Mouse (Mus musculus): ENCODE measurements around the gene Olfr93. TPM values are rescaled to one million over a fixed set of nuclear protein-coding genes. Genes with fewer than 3 reads are reported as not detected.
"Not testable (repeated sequence)": the region's sequence is repeated elsewhere in the genome, so short reads cannot be mapped to it uniquely, and the experiment has no call there.

Olfr93 gene
- not detected for total RNA-seq (2022)

DNA sequence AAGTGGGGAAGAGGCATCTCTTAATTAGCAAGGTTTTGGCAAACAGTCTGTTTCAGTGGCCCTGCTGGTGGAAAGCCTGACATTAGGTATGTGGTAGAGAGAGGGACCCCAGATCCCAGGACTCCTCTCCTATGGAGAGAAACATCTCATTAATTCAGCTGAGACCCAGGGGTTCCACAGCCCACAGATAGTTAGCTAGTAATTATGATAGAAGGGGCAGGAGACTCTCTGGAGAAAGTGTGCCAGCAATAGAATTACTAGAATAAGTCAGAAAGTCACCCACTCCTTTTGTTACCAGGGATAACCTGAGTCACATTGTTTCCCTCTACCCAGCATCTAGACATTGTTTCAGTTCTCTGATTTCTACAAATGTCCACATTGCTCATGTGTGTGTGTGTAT is at the start of gene Olfr93:
Gene Olfr93 (minus strand): TSS at position 101 of the 400 bp plus-strand sequence.
- DNase-seq, result no peak

DNA sequence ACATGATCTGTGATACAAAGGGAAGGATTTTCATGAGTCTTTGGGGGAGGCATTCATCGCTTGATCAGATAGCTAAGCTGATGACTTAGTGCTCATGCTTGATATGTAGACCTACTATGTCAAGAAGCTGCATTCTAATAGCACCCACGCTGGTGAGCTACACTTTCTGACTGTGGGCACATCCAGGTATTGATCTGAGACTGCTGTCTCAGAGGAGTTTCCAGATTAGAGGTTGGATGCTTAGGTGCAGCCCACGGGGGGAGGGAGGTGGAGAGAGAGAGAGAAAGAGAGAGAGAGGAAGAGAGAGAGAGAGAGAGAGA is 42.6 kb upstream of the Olfr93 start:
- no peak for DNase-seq

DNA sequence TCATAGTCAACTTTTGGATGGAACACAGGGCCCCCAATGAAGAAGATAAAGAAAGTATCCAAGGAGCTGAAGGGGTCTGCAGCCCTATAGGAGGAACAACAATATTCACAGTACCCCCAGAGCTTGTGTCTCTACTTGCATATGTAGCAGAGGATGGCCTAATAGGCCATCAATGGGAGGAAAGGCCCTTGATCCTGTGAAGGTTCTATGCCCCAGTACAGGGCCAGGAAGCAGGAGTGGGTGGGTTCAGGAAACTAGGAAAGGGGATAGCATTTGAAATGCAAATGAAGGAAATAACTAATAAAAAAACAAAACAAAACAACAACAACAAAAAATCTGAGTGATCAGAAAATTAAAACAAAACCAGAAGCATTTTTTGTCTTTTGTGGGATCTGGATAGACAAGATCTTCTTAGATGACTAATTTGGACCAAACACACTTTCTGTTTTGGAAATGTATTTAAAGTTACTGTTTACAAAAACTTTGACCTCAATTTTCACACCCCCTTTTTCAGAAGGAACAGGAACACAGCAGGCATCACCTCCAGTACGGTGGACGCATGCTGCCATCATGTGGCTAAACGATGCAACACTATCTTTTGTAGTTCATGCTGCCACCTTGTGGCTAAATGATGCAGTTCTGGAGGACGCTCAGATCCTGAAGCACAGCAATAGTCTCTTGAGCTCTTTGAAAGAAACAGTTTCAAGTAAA is 42.1 kb upstream of the Olfr93 start:
- DNase-seq, result peak; percentile 57

DNA sequence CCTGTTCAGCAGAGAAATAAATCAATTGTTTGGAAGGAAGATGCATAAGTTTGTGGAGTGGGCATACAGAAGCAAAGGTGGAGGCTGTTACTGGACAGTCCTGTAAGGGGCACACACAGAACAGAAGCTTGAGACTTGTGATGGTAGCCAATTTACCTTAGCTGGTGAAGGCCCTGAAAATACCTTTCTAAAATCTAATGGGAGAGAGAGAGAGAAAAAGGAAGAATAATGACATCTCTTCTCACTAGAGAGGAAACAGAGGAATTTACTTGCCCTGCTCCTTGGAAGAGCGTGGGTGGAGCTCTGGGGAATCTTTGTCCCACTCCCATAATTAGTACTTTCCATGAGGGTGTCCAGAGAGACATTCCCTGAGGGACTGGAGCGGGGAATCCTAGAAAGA is 39.6 kb upstream of the Olfr93 start, which contains the start of gene Olfr94:
Gene Olfr94 (minus strand): TSS at position 101 of the 400 bp plus-strand sequence.
- no peak for DNase-seq

DNA sequence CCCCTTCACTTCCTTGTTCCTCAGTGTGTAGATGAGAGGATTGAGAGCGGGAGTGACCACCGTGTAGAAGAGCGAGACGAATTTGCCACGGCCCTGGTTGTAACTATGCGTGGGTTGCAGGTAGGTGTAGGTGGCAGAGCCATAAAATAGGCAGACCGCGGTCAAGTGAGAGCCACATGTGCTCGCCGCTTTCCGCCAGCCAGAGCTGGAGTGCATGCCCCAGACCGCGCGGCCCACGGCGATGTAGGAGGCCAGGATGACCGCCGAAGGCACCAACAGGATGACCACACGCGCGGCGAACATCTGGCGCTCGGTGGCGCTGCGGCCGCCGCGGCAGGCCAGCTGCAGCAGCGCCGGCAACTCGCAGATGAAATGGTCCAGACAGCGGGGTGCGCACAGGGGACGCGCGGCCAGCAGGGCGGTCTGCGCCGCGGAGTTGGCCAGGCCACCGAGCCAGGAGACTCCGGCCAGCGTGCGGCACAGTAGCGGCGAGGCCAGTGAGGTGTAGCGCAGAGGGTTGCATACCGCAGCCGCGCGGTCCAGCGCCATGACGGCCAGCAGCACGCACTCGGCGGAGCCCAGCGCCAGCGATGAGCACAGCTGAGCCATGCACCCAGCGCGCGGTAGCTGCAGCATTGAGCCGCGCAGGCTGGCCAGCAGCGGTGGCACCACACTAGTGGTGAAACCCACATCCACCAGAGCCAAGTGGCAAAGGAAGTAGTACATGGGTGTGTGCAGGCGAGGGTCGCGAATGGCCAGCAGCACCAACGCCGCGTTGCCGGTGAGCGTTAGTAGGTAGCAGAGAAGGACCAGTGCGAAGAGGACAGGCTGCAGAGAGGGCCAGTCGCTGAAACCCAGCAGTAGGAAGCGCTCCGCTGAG is 35.8 kb upstream of the Olfr93 start:
- DNase-seq, result no peak

DNA sequence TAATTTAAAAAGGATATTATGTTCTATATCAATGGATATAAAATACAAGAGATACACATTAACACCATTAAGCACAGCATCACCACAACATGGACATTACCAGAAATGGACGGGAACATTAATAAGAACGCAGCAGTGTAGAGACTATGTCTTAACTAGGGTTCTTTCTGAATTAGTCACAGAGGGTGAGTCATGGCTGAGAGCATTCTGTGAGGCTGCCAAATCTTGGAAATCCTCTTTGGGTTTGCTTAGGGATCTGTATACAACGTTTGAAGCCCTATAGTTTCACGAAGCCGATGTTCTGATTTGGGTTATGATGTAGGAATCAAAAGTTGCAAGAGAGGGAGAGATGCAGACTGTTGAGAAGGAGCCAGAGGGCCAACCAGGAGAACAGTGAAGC is 33.5 kb upstream of the Olfr93 start:
- DNase-seq, result no peak

DNA sequence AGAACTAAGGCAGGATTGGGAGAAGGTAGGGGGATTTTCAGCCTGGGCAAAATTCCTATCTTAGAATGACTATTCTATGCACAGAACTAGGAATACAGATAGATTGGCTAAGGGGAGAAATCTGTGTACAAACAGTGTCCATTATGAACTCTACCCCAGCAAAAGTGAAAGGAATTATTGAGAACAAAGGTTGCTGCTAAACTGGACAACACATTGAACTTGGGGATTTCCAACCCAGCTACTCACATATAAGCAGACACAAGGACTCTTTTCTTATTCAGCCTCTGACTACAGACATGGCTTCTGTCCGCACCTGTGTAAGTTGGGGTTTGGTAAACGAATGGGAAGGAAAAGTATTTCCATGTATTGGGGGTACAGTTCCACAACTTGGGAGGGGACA is 32.4 kb upstream of the Olfr93 start, which contains the start of gene Ubd:
Gene Ubd (plus strand): TSS at position 237 of the 400 bp plus-strand sequence.
- no peak for DNase-seq

DNA sequence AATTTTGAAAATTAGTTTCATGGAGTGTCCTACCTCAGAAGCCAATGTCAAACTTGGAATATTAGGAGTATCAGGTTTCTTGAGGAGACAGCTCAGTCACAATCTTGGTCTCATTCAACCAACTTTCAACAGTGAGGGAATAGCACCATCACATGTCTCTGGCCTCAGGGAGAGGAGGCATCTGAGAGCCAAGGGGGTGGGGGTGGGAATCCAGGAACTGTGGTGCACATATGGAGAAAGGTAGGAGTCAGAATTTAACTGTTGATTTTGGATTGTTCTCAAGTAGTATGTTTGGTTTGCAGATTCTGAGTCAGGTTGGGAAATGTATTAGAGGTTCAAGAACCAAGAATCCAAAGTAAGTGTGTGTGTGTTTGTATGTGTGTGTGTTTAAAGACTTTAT is 31.7 kb upstream of the Olfr93 start:
- DNase-seq, result no peak

DNA sequence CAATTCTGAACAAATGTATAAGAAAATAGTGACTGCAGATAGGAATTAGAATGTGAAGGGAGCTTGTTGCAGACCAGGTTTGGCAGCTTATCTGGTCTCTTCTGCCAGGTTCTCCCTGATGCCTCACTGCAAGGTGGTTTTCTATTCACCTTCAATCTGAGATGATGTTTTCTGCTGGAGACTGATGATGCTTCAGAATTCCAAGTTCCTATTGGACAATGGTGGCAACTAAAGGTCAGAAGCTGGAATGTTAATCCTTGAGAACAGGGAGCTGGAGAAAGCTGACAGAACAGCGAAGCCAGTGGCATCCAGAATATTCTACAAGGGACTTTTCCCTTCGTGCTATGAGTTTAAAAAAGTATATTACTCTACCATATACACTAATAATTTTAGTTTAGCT is 29.4 kb upstream of the Olfr93 start:
- DNase-seq, result peak; percentile 10

DNA sequence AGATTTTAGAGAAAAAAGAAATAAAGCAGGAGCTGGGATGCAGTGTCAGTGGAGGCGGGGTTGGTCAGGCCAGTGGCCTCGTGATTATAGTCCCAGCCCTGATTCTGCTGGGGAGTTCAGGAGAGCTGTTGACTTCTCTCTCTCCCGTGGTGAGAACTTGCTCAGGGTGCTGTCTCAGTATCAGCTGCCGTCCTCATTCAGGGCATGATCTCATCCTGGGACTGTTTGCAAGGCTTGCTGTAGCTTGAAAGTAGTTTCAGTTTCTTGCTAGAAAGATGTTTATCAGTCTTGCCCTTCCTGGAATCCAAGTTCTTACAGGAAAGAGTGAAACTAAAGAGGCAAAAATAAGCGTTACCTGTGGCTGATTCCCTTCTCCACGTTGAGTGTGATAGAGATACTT is 24.2 kb upstream of the Olfr93 start:
- no peak for DNase-seq

DNA sequence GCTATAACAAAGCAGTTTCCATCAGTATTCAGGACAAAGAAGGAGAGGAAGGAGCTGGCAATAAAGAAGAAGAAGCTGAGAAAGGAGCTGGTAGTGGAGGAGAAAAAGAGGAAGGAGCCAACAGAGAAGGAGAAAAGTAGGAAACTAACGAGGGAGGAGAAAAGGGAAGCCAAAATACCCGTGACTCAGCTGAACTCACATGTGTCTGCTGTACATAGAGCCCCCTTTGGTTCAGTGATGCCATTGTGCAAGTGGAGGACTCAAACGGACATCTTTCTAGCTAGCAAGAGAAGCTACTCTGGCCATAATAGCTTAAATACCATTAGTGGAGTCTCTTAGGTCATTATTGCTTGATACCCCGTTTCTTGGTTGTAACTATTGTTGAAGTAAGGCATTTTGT is 29.9 kb downstream of the Olfr93 start:
- DNase-seq, result not testable (repeated sequence)

DNA sequence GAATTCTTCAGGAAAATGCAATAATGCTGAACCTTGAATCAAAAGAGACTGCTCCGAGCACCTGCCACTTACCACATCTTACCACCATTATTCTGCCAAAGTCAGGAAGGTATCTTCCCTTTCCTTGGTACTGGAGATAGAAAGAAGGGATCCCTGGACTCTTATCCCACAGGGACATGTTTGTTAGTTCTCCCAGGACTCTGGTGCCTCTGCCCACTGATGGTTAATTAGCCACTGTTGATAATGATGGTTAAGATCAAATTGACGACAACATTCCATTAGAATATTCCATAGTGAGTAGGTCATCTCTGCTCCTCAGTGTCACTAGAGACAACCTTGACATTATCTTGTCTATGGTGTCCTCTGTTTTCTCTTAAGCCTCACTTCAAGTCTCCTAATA is 41.3 kb downstream of the Olfr93 start, which contains the start of gene Olfr92:
Gene Olfr92 (minus strand): TSS at position 101 of the 400 bp plus-strand sequence.
- no peak for DNase-seq

DNA sequence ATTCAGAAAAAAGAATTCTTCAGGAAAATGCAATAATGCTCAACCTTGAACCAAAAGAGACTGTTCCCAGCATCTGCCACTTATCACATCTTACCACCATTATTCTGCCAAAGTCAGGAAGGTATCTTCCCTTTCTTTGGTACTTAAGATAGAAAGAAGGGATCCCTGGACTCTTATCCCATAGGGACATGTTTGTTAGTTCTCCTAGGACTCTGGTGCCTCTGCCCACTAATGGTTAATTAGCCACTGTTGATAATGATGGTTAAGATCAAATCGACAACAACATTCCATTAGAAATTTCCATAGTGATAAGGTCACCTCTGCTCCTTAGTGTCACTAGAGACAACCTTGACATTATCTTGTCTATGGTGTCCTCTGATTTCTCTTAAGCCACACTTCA is 63.1 kb downstream of the Olfr93 start, which contains the start of gene Olfr91:
Gene Olfr91 (minus strand): TSS at position 101 of the 400 bp plus-strand sequence.
- no peak for DNase-seq

DNA sequence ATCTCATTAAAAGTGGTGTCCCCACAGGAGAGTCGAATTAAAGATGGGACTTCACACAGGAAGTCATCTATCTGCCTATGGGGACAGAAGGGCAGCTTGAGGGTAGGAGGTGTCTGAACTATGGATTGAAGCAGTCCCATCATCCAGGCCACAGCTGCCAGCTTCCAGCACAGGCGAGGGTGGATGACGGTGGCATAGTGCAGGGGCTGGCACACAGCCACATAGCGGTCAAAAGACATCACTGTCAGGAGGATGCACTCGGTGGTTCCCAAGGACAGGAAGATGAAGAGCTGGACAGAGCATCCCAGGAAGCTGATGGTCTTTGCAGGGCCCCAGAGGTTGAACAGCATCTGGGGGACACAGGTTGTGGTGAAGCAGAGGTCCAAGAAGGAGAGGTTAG is 68.0 kb downstream of the Olfr93 start:
- DNase-seq, result no peak

DNA sequence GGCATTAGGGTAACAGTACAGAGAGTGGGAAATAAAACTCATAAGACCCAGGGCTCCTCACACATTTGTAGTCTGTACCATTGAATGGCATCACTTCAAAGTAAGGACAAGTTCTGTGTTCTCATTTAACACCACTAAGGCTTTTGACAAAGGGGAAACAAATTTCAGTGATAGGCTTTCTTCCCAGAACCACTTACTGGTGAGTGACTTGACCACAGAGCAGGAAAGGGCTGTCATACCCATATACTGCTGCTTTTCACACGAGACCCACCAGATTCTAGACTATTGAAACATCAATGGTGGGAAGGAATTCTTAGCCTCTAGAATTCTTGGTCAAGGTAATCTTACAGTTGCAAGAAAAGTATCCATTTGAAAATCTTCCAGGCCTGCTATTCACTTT is 69.1 kb downstream of the Olfr93 start:
- DNase-seq, result no peak

Other genes starting within 250 kb of the Olfr93 start
- under 1 TPM in 3 of 4 experiments, not detected in 1; 0.15 to 0.51 (median 0.17) TPM for gene Rnf39, start 218.6 kb downstream of the Olfr93 start, total RNA-seq (2022)
- 100 to 1,000 TPM in 1 of 4 experiments, 10 to 100 TPM in 3; 74.5 to 104 (median 81.9) TPM for gene Ppp1r11, start 209.8 kb downstream of the Olfr93 start, total RNA-seq (2022)
- gene Znrd1, start 202.9 kb downstream of the Olfr93 start, total RNA-seq (2022), result 10 to 100 TPM; 39.0 to 48.4 (median 43.6) TPM
- 10 to 100 TPM; 10.8 to 13.1 (median 11.9) TPM for gene Znrd1as, start 202.9 kb downstream of the Olfr93 start, total RNA-seq (2022)
- gene 2410137M14Rik, start 180.3 kb downstream of the Olfr93 start, total RNA-seq (2022), result not detected
- gene H2-M5, start 172.0 kb downstream of the Olfr93 start, total RNA-seq (2022), result under 1 TPM in 1 of 4 experiments, not detected in 3; 0.14 TPM
- 1 to 10 TPM; 2.0 to 2.6 (median 2.3) TPM for gene Zfp57, start 160.3 kb downstream of the Olfr93 start, total RNA-seq (2022)
- not detected for gene Mog, start 138.1 kb downstream of the Olfr93 start, total RNA-seq (2022)
- gene Gabbr1, start 115.5 kb downstream of the Olfr93 start, total RNA-seq (2022), result 10 to 100 TPM; 25.3 to 63.8 (median 50.8) TPM
- not detected for gene Olfr90, start 73.0 kb downstream of the Olfr93 start, total RNA-seq (2022)
- not detected for gene Olfr91, start 63.2 kb downstream of the Olfr93 start, total RNA-seq (2022)
- gene Olfr92, start 41.4 kb downstream of the Olfr93 start, total RNA-seq (2022), result not detected
- 1 to 10 TPM in 1 of 4 experiments, under 1 TPM in 2, not detected in 1; 0.31 to 3.1 (median 0.65) TPM for gene Ubd, start 32.4 kb upstream of the Olfr93 start, total RNA-seq (2022)
- gene Olfr94, start 39.5 kb upstream of the Olfr93 start, total RNA-seq (2022), result not detected
- not detected for gene Olfr95, start 51.6 kb upstream of the Olfr93 start, total RNA-seq (2022)
- gene Olfr96, start 58.7 kb upstream of the Olfr93 start, total RNA-seq (2022), result not detected
- gene Olfr97, start 75.8 kb upstream of the Olfr93 start, total RNA-seq (2022), result not detected
- not detected for gene Olfr98, start 102.3 kb upstream of the Olfr93 start, total RNA-seq (2022)
- 1 to 10 TPM; 5.5 to 8.0 (median 6.8) TPM for gene H2-M3, start 108.7 kb upstream of the Olfr93 start, total RNA-seq (2022)
- gene Olfr99, start 122.0 kb upstream of the Olfr93 start, total RNA-seq (2022), result not detected
- not detected for gene Olfr101, start 142.8 kb upstream of the Olfr93 start, total RNA-seq (2022)
- gene Olfr102, start 155.6 kb upstream of the Olfr93 start, total RNA-seq (2022), result not detected
- not detected for gene Olfr103, start 178.2 kb upstream of the Olfr93 start, total RNA-seq (2022)
- gene Olfr104-ps, start 198.1 kb upstream of the Olfr93 start, total RNA-seq (2022), result not detected
- not detected for gene Olfr105-ps, start 217.5 kb upstream of the Olfr93 start, total RNA-seq (2022)
- gene Olfr106-ps, start 228.9 kb upstream of the Olfr93 start, total RNA-seq (2022), result not detected
- not detected for gene Olfr107, start 237.7 kb upstream of the Olfr93 start, total RNA-seq (2022)

Data from adrenal gland, adult 8-10 months (tissue).